Mouse (Mus musculus): ENCODE measurements around the gene Zfand2a.

GRCm38 (mm10) chr5:139429818-139430341 lies 54.5 kb downstream of the Zfand2a start:
- TF ChIP-seq POLR2A (IDR thresholded peaks at IDR 0.05; ENCODE audit: low read depth, low read length) (no peak), CTCF (conservative IDR thresholded peaks at IDR 0.05; ENCODE audit: insufficient read depth, insufficient read length, low read depth, low read length) (no peak)
